Mouse (Mus musculus) liver (tissue): ENCODE data around the gene St6gal1.
A peak's percentile ranks its signal among the peaks of the same experiment; 100 is the strongest.
"Not testable (repeated sequence)": the region's sequence is repeated elsewhere in the genome, so short reads cannot be mapped to it uniquely, and the experiment has no call there.

ENCODE experiments used
- DNase-seq: peaks from one replicate; pipeline ENCODE4 v3.0.0-alpha.2; 2020; ENCODE audit warnings: mixed read lengths

St6gal1 gene

DNA sequence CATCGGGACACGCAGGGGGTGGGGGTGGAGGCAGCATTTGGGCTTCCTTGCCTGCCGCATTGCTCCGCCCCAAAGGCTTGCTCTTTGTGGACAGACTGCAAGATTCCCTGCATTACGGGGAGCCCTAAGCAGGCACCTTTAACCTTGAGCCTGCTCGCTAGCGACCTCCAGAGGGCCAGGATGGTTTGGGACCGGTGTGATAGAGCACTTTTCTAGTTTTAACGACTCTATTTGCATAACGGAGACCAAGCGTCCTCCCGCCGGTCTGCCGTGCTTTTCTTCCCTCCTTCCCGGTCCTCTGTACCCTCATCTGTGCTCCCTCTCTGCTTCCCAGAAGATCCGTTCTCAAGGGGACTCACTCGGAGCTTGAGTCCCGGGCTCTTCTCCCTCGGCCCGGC, at the start of gene St6gal1:
St6gal1 (plus strand) TSS at position 70 of the 398 bp plus-strand sequence.
- DNase-seq, result peak; percentile 62

- DNase-seq, result no peak
Observed at GRCm38 (mm10) chr16:23174855-23175254, 49.7 kb upstream of the St6gal1 start.

GRCm38 (mm10) chr16:23175956-23176355, 48.6 kb upstream of the St6gal1 start:
- DNase-seq, result no peak

DNA sequence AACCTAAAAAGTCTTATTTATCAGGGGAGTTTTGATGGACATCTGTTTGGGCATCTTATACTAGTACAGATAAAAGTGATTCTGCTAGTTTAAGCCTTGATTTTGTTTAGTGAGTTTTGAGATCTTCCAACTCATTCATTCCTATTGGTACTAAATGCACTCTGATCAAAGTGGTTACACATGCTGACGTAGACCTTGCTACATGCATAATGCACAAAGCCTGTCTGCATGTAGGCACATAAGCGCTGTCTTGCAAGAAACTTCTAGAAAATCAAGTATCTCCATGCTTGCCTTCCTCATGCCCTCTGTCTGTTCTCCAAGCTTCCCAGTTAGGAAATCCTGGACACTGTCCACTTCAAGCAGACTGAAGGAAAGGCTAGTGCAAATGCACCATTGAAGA, 46.7 kb upstream of the St6gal1 start:
- no peak for DNase-seq

GRCm38 (mm10) chr16:23178796-23179195, 45.7 kb upstream of the St6gal1 start:
- DNase-seq, result no peak

- DNase-seq, result not testable (repeated sequence)
Observed at GRCm38 (mm10) chr16:23179436-23179835, 45.1 kb upstream of the St6gal1 start.

- DNase-seq, result no peak
Observed at GRCm38 (mm10) chr16:23181054-23181453, 43.5 kb upstream of the St6gal1 start.

- no peak for DNase-seq
Observed at GRCm38 (mm10) chr16:23181487-23181886, 43.1 kb upstream of the St6gal1 start.

DNA sequence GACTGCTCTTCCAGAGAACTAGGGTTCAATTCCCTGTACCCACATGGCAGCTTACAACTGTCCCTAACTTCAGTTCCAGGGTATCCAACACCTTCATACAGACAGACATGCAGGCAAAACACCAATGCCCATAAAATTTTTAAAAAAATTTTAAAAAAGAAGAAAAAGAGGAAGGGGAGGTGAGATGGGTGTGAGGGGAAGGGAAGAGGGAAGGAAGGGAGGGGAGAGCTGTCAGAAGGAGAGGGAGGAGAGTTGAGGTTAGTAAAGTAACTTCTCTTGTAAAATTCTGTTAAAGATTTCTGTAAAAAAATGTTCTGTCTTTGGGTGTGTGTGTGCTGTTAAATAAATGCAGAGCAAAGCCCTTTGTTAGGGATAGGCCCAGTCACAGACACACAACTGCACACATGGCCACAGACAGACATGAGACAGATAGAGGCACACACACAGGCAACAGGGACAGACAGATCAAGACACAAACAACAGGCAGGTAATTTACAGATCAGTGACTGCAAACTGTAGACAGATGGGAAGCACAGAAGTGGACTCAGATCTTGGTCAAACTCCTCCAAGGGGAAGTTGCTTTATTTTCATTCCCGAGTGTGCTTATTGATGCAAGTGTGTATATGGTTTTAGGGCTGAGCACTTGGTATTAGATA, 42.5 kb upstream of the St6gal1 start:
- no peak for DNase-seq

DNA sequence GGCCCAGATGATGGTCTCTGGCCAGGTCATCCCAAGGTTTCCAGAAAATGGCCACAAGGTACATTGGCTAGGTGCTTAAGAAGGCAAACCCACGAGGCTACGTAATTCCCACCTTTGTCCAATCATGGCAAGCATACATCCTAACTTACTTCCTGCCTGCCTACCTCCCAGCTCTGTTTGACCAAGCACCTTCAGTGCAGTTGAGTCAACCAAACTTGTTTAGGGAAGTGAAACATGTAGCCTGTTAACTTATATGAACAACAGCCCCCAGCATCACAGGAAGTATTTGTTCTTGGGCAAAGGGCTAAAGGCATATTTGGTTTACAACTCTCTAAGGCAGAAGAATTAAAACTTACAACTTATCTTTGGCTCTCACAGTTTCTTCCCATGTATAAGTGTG, 38.7 kb upstream of the St6gal1 start:
- no peak for DNase-seq

DNA sequence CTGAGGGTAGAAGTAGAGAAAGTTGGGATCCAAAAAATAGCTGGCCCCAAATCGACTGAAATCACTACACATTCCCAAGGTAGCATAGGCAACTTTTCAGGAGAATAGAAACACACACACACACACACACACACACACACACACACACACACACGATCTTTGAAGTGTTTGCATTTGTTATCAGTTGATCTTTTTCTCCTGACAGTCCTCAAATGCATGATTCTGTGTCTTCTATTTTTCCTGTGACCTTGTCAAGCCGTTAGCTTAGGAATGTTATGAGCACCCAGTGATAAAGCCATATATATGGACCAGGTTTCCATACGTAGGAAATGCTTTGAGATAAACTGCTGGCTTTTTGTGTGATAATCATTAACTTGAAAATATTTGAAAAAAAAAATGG, 38.1 kb upstream of the St6gal1 start:
- no peak for DNase-seq

DNA sequence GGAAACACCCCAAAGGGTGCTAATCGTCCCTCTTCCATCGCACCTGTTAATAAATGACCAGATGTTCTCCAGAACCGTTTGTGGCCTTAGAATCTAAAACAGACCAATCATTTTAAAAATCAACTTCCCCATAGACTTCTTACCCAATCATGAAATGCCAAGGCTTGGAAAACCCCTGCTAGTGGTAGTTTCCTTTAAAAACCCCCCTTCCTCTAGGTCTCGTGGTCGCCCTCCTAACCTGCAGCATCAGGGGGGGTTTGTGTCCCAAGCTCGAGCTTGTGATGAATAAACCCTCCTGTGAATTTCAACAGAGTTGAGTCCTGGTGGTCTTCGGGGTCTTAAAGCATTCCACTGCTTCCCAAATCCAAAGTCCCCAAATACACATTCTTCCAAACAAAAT, 36.6 kb upstream of the St6gal1 start:
- DNase-seq, result no peak

DNA sequence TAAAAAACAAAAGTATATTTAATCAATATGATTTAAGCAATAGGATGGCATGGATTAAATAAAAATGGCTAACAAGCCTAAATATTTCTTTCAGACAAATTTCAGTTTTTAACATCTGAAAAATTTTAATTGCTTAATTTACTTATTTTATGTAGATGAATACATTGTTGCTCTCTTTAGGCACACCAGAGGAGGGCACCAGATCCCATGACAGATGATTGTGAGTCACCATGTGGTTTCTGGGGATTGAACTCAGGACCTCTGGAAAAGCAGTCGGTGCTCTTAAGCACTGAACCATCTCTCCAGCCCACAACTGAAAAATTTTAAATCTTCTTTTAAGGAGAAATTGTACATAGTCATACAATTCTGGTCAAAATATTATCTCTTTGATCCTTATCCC, 34.9 kb upstream of the St6gal1 start:
- DNase-seq, result no peak

- no peak for DNase-seq
Observed at GRCm38 (mm10) chr16:23191560-23192242, 32.8 kb upstream of the St6gal1 start.

DNA sequence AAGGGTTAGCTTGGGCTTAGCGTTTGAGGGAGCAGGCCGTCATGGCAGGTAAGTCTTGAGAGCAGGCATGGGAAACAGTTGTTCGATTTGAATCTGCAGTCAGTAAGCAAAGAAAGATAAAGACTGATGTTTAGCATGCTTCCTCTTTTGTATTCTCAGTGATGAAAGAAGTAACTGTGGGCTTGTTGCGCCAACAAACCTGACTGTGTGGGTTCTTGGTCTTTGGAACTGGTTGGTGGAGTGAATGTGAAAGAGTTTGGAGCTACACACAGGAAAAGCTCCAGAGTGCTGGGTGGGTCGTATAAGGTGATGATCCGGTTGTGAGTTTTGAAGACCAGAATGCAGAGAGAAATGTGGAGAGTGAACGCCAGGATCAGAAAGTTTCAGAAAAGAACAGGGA, 28.9 kb upstream of the St6gal1 start:
- DNase-seq, result no peak

DNA sequence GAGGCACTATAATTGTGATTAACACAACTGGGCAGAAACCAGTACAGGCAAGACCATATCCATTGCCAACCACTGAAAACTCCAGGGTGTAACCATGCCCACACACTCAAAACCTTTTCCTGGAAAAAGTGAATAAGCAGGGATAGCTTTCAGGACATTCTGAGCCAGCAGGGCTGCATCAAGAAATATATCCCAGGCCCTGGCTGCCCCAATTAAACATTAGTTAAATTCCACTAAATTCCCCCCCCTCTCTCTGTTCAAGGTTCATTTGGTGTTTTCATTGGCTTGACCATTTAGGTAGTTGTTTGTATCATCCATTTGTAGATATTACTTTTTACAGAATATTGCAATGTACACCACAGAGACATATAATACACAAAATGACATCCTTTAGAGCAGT, 28.2 kb upstream of the St6gal1 start:
- DNase-seq, result no peak

GRCm38 (mm10) chr16:23196791-23197190, 27.7 kb upstream of the St6gal1 start:
- DNase-seq, result no peak

DNA sequence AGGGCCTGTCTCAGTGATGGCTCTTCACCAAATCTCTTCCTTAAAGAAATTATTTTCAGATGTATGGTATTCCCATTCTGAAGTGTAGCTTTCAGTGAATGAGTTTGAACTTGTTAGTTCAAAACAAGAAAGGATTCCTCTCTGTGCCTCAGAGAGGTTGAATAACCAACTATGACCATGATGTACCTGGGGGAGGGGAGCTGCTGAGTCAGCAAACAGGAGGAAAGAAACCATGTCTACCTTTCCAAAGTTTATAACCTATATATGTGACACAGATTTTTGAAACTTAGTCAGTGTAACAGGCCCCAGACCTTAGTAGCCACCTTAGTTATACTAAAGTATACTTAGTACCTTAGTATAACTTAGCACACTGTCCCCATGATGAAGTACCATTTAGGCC, 23.0 kb upstream of the St6gal1 start:
- no peak for DNase-seq

DNA sequence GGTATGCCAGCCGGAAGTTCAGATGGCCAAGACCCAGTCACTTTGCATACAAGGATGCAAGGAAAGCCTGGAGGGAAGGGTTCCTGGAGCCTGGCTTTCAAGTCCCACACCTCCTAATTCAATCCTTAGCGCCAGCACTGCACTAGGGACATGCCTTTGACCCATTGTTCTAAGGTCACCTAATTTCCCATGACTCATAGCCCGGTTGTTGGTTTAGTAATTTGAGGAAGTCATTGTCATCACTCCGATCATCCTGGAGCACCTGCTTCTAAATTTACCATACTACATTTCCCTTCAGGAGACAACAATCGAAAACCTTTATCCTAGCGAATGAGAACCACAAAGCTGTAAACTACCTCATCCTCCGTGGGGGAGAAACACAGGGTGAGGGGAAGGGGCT, 10.2 kb upstream of the St6gal1 start:
- DNase-seq, result no peak

DNA sequence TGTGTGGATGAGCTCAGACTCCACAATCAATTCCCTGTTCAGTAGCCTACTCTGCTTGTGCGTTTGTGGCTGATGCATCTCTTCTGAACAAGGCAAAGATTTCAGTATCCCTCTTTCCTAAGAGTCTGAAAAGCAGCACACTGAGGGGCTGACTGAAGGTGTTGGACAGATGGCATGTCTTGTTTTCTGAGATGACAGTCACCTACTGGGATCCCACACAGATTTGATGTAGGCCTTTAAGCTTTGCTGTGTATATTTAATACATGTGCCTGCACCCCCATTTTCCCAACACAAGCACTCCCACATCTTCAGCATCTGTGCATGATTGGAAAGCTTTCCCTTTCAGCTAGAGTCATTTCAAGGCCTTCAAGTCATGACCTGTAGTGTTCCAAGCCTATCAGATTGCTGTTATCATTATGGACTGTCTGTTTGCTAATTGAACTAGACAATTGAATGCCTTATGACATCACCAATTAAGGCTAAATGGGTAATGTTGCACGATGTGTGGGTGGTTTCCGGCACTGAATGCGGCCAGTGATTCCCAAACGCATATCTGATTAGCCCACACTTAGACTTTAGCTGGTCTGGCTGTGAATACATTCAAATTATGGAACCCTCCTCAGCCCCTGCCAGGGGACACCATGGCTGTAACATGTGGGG, 9.2 kb upstream of the St6gal1 start:
- no peak for DNase-seq

DNA sequence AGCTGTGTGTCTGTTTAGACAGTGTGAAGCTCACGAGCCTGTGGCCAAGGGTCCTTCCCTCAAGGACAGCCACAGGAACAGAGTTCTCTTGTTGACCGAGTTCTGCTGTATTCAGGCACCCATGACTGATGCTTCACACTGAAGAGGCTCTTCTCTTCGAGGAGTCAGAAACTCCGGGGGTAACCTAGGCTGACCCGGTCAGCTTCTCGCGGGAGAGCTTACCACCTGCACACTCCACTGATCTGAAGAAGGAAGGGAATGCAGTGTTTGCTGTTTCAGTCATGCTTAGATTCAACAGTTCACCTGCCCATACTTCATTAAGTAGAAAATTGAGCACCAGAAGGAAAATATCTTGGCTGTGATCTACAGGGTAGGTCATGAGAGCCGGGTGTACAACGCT, 8.2 kb upstream of the St6gal1 start:
- no peak for DNase-seq

- DNase-seq, result no peak
Observed at GRCm38 (mm10) chr16:23218313-23218712, 6.2 kb upstream of the St6gal1 start.

DNA sequence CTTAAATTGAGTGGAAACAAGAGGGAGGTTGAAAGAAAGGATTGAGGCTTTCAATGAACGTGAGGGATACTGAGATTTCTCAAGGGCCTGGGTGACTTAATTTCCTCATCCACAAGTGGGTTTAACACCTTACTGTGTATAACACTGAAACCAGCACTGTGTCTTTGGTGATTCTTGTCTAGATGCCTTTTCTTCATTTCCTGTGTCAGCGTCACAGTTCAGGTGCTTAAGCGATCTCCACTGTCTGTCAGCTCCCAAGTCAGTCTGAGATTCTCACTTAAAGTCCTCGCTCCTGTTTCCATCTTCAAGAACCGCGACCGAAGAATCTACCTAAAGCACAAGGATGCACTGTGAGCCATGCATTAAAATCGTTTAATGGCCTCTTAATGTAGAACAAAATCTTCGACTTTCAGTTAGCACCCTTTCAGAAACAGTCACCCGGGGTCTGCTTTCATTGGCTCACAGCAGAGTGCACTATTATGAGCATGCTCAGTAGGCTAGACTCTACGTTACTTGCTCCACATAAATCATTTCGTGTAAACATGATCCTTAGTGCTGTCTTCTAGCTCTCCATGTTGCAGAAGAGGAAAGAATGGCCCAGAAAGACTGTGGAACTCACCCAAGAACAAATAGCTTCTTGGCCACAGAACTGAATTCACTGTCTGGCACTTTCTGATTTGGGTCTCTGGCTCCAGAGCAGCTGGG, 1.2 kb upstream of the St6gal1 start:
- no peak for DNase-seq
